Mouse (Mus musculus) lung, adult 2 months (tissue): ENCODE measurements around the gene Ldb2.

ENCODE experiments used
- CTCF ChIP-seq: fragments of 200-500 bp; IDR thresholded peaks from 2 replicates; pipeline ENCODE4 v1.5.1; 2011; ENCODE audit warnings: mild to moderate bottlenecking, low read length, control low read depth; ENCODE audit not compliant: insufficient read depth
- POLR2A ChIP-seq: fragments of 200-500 bp; IDR thresholded peaks from 2 replicates; pipeline ENCODE4 v1.6.1; 2011; ENCODE audit warnings: low read depth, mild to moderate bottlenecking, control low read depth, low read length, borderline replicate concordance; ENCODE audit errors: extremely low read depth

DNA sequence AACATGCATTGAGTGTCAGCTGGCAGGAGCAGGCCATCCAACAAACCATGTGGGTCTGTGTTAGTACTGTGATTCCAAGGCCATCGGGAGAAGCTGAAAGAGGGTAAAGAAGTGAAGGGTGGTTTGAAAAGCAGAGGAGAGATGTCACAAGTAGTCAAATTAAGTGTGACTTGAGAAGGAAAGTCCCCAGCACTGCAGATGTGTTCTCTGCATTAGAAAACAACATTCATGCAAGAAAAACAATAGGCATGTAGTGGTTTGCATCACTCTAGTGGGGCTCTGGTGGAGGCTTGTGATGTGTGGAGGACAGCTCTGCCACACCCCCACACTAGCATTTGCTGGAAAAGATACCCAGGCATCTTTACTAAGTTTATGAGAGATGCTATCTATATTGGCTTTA, 323.9 kb downstream of the Ldb2 start:
- TF ChIP-seq CTCF, result no peak
- TF ChIP-seq POLR2A, result no peak
